Mouse (Mus musculus): ENCODE data around the gene Pdgfra. TPM values are rescaled to one million over a fixed set of nuclear protein-coding genes. Genes with fewer than 3 reads are reported as not detected.

Pdgfra gene
- polyA plus RNA-seq, 1 experiment = not detected

DNA sequence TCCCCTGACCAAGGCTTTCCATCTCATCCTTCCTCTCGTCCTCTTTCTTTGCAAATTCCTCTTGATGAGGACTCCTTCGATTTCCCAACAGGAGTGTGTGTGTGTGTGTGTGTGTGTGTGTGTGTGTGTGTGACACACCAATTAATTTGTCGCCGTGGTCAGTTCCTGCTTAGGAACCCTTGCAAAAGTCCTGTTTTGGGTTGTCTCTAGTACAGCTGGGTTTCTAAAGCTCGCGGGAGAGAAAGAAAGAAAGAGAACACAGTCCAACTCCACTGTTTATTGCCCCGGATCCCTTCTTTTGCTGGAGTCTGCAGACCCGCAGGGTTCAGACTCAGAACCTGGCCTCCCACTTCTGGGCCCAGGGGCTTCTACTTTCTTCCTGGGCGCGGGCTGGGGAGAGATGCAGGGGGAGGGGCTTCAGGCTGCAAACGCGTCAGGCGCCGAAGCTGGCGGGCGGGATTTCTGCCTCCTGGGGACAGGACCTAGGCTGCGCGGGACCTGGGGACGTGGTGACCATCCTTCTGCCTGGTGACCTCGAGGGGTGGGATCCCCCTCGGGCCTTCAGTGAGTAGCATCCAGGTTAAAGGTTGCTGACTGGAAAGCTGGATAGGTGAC is 2.6 kb downstream of the Pdgfra start:
- Histone ChIP-seq H3K4me3 (replicated peaks) (peak overlapping the region; percentile 86), H3K27me3 (replicated peaks) (peaks cover 83% of the 10 kb centered on the region), H3K36me3 (replicated peaks; ENCODE audit: low read length) (no peaks in the 10 kb centered on the region), H3K4me1 (peaks cover 56% of the 10 kb centered on the region), H3K9me3 (no peaks in the 10 kb centered on the region)
- TF ChIP-seq GATA1 (IDR thresholded peaks at IDR 0.05; ENCODE audit: borderline replicate concordance, low read length) (no peak), FLI1 (IDR thresholded peaks at IDR 0.05; ENCODE audit: low read length) (no peak)

DNA sequence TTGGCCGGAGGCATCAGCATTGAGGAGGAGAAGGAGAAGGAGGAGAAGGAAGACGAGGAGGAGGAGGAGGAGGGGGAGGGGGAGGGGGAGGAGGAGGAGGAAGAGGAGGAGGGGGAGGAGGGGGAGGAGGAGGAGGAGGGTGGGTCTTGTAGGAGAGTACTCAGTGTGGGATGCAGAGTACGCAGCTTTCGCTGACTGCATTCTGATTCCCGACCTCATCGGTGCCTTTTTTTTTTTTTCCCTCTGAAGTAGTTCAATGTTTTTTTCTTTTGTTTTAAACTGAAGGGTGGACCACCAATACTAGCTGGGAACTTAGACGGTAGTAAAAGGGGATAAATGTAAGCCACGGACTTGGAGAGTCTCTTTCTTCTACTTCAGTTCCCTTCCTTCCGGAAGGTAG is 3.2 kb downstream of the Pdgfra start:
- H3K27me3 ChIP-seq (replicated peaks) = peaks cover 80% of the 10 kb centered on the region
- H3K4me1 ChIP-seq = peaks cover 52% of the 10 kb centered on the region
- H3K9me3 ChIP-seq = no peaks in the 10 kb centered on the region
- no peak for TF ChIP-seq FLI1 (IDR thresholded peaks at IDR 0.05; ENCODE audit: low read length)
- no peak for TF ChIP-seq GATA1 (IDR thresholded peaks at IDR 0.05; ENCODE audit: borderline replicate concordance, low read length)
- H3K36me3 ChIP-seq (replicated peaks; ENCODE audit: low read length) = no peaks in the 10 kb centered on the region
- peak overlapping the region; percentile 88 for H3K4me3 ChIP-seq (replicated peaks)

DNA sequence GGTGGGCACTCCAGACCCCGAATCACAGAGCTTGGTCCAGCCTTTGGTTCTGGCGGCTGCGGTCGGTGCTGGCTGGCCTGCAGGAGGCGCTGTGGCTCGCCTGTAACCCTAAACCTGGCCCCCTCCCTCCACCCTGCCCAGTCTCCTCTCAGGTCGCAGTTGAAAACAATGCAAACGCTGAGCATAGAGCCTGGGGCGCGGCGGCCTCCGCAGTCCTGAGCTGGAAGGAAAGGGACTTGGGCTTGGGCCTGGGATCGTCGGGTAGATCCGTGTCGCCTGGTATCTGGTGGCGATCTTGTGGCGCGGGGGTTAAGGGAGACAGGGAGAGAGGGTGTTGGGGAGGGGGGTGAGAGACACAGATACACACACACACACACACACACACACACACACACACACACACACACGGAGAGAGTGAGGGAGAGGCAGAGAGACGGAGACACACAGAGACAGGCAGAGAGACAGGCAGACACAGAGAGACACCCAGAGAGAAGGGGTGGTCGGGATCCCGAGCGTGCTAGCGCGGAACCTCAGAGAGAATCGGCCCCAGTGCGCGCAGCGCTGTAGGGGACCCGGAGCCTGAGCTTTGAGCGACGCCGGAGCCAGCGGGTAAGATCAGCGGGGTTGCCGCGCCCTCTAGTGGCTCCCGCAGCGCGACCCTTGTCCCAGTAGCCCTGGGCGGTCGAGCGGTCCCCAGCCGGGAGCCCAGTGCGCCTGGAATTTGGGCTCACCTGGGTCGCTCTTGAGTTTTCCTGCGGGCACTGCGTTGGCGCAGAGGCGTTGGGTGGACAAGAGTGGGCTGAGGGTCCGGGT is 3.9 kb downstream of the Pdgfra start:
- no peaks in the 10 kb centered on the region for H3K36me3 ChIP-seq (replicated peaks; ENCODE audit: low read length)
- H3K27me3 ChIP-seq (replicated peaks) = peaks cover 80% of the 10 kb centered on the region
- no peak for TF ChIP-seq GATA1 (IDR thresholded peaks at IDR 0.05; ENCODE audit: borderline replicate concordance, low read length)
- TF ChIP-seq FLI1 (IDR thresholded peaks at IDR 0.05; ENCODE audit: low read length) = no peak
- H3K9me3 ChIP-seq = no peaks in the 10 kb centered on the region
- peaks cover 47% of the 10 kb centered on the region for H3K4me1 ChIP-seq
- peak overlapping the region; percentile 88 for H3K4me3 ChIP-seq (replicated peaks)

DNA sequence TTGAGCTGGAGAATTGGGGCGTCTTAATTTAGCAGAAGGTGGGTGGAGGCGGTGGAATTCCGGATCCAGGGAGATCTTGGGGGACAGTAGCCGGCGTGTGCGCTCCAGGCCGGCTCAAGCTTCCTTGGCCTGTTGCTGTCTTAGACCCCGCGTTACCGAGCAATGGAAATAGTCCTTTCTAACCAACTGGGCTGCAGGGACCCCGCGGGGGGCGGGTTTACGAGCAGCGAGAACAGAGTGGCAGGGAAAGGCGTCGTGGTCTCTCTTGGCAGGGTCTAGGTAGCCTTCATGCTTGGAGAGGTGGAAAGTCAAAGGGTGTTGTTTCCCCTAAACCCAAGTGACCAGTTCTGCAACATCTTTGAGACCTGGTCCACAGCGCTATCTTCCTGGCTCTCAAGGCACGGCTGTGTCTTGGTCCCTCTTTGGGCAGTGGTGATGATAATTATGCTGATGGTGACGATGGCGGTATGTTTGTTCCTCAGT is 4.5 kb downstream of the Pdgfra start:
- Histone ChIP-seq H3K9me3 (no peaks in the 10 kb centered on the region), H3K27me3 (replicated peaks) (peaks cover 76% of the 10 kb centered on the region), H3K4me1 (peaks cover 41% of the 10 kb centered on the region), H3K36me3 (replicated peaks; ENCODE audit: low read length) (no peaks in the 10 kb centered on the region), H3K4me3 (replicated peaks) (peak overlapping the region; percentile 88)
- TF ChIP-seq FLI1 (IDR thresholded peaks at IDR 0.05; ENCODE audit: low read length) (no peak), GATA1 (IDR thresholded peaks at IDR 0.05; ENCODE audit: borderline replicate concordance, low read length) (no peak)

DNA sequence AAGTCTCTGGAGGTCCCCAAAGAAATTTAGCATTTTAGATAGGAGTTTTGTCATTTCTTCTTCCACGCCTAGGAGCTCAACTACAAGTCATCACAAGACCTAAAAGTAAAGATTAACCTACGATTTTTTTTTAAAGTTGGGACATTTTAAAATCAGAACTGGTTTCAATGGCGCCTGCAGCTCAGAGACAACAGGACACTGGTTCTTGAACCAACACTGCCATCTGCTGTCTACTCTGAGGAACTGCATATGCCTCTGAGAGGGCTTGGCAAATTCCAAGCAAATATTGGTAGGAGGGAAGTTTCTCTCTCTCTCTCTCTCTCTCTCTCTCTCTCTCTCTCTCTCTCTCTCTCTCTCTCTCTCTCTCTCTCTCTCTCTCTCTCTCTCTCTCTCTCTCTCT is 4.9 kb downstream of the Pdgfra start:
- Histone ChIP-seq H3K36me3 (replicated peaks; ENCODE audit: low read length) (no peaks in the 10 kb centered on the region), H3K4me1 (peaks cover 41% of the 10 kb centered on the region), H3K27me3 (replicated peaks) (peaks cover 76% of the 10 kb centered on the region), H3K9me3 (no peaks in the 10 kb centered on the region), H3K4me3 (replicated peaks) (peak overlapping the region; percentile 88)
- TF ChIP-seq GATA1 (IDR thresholded peaks at IDR 0.05; ENCODE audit: borderline replicate concordance, low read length) = no peak
- no peak for TF ChIP-seq FLI1 (IDR thresholded peaks at IDR 0.05; ENCODE audit: low read length)

DNA sequence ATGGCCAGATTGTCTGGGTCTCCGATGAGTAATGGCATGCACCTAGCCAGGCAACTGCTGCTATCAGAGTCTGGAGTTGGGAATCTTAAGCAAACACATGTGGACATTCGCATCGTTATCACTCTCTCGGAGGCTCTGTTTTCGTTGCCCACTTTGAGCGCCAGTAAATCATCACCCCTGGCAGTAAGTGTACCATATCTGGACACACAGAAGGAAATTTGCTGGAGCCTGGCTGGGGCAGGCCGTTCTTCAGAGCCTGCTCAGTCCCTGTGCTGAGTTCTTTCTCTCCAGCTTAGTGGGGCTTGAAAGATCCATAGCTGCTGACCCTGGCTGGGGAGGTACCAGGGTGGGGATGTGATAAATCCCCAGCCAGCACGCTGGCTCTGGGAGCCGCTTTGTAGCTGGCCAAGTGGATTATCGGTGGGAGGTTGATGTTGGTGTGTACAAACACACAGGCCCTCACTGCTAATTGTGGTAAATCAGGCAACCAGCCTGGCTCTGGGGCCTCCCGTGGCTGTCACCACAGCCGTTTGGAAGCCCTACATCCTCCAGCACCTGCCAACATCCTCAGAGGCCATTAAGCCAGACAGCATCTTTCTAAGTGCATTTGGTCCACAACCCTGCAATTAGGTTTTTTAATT is 8.6 kb downstream of the Pdgfra start:
- TF ChIP-seq GATA1 (IDR thresholded peaks at IDR 0.05; ENCODE audit: borderline replicate concordance, low read length) (no peak), FLI1 (IDR thresholded peaks at IDR 0.05; ENCODE audit: low read length) (no peak)
- no peaks in the 10 kb centered on the region for H3K9me3 ChIP-seq
- peaks cover 13% of the 10 kb centered on the region for H3K4me1 ChIP-seq
- peaks cover 60% of the 10 kb centered on the region for H3K27me3 ChIP-seq (replicated peaks)
- no peaks in the 10 kb centered on the region for H3K36me3 ChIP-seq (replicated peaks; ENCODE audit: low read length)
- H3K4me3 ChIP-seq (replicated peaks) = no peak overlapping the region

DNA sequence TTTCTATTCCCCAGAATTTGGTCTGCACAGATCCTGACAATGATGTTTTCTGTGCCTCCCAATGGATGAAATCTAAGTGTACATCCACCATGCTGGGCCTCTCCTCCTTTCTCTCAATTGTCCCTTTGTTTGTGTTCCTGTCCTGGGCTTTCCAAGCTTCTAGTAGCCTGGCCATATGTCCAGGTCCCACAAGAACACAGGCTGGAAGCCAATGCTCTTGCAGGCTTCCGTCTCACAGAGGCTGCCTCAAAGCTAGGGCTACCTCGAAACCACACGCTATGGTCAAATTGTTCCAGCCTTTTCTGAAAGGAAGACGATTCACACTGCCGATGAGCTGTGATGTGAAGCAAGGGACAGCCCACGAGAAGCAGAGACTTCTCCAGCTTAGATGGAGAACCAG is 9.5 kb downstream of the Pdgfra start:
- Histone ChIP-seq H3K4me1 (peaks cover 3% of the 10 kb centered on the region), H3K27me3 (replicated peaks) (peaks cover 56% of the 10 kb centered on the region), H3K4me3 (replicated peaks) (no peak overlapping the region), H3K9me3 (no peaks in the 10 kb centered on the region), H3K36me3 (replicated peaks; ENCODE audit: low read length) (no peaks in the 10 kb centered on the region)
- TF ChIP-seq GATA1 (IDR thresholded peaks at IDR 0.05; ENCODE audit: borderline replicate concordance, low read length) (no peak), FLI1 (IDR thresholded peaks at IDR 0.05; ENCODE audit: low read length) (no peak)

DNA sequence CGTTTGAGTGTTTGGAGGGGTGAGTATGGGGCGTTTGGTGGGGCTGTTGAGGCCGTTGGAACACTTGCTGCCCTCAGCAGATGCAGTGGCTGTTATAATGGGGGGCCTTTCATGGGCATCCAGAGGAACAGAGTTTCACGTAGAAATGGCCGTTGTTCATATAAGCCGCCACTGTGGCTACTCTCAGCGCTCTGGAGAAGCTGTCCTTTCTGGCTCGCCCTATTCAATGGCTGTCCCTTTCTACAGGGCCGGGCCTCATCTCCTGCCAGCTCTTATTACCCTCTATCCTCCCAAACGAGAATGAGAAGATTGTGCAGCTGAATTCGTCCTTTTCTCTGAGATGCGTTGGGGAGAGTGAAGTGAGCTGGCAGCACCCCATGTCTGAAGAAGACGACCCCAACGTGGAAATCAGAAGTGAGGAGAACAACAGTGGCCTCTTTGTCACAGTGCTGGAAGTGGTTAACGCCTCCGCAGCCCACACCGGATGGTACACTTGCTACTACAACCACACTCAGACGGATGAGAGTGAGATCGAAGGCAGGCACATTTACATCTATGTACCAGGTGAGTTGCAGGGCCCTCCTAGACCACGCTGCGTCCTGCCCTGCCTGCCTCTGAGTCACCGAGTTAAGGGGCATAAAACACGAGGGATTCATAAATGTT is 11.3 kb downstream of the Pdgfra start:
- H3K27me3 ChIP-seq (replicated peaks) = peaks cover 53% of the 10 kb centered on the region
- no peaks in the 10 kb centered on the region for H3K9me3 ChIP-seq
- TF ChIP-seq GATA1 (IDR thresholded peaks at IDR 0.05; ENCODE audit: borderline replicate concordance, low read length) = no peak
- TF ChIP-seq FLI1 (IDR thresholded peaks at IDR 0.05; ENCODE audit: low read length) = no peak
- H3K4me3 ChIP-seq (replicated peaks) = peak overlapping the region; percentile 20
- no peaks in the 10 kb centered on the region for H3K36me3 ChIP-seq (replicated peaks; ENCODE audit: low read length)
- H3K4me1 ChIP-seq = no peaks in the 10 kb centered on the region

DNA sequence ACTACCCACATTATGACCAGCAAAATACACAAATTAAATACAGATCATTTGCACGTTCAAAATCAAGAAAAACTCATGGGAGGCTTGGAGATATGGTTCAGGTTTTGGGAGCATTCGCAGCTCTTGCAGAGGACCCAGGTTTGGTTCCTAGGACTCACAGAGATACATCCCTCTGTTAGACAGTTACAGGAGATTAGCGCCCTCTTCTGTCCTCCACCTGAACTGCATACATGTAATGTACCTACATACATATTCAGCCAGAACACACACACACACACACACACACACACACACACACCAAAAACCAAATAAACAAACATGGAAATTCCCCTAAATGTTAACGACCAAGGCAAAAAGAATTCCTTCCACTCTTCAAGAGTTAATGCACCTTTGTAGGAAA is 12.6 kb downstream of the Pdgfra start:
- no peak overlapping the region for H3K4me3 ChIP-seq (replicated peaks)
- no peaks in the 10 kb centered on the region for H3K9me3 ChIP-seq
- no peak for TF ChIP-seq GATA1 (IDR thresholded peaks at IDR 0.05; ENCODE audit: borderline replicate concordance, low read length)
- no peak for TF ChIP-seq FLI1 (IDR thresholded peaks at IDR 0.05; ENCODE audit: low read length)
- H3K4me1 ChIP-seq = no peaks in the 10 kb centered on the region
- H3K27me3 ChIP-seq (replicated peaks) = peaks cover 47% of the 10 kb centered on the region
- no peaks in the 10 kb centered on the region for H3K36me3 ChIP-seq (replicated peaks; ENCODE audit: low read length)
